Mouse (Mus musculus) R1 (cell line): ENCODE data around the gene Rere.

ENCODE experiments used
- DNase-seq: peaks from one replicate; pipeline ENCODE4 v3.0.0-alpha.2; 2018; ENCODE audit warnings: low read depth, low spot score

Gene Rere

DNA sequence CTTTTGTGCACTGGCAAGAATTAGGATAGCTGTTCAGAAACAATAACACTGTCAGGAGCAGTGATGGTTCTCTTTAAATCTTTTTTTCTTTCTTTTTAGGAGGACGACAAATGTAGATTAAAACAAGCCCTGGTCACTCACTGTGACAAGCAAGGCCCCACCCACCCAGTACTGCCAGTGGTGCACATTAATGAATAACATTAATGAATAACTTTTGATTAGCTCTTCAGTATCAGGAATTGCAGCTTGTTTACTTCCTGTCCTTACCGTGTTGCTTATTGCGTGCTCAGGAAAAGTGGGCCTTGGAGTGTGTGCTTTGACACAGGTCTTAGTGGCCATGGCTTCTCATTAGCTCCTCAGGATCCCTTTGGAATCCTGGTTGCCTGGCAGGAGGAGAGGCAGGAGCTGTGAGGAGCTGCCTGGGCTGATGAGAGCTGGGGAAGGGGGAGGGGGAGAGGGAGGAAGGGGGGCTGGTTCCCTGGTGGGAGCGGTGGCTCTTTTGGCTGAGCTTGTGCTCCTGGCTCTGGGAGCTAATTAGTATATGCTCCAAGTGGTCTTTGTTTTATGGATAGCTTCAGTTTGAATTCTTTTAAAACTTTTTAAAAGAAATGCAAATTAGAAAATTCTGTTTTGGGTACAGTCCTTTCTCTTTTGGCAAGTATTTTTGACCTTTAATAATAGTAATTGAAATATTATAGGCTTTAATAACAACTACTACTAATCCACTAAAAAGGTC lies 65.4 kb downstream of the Rere start:
- DNase-seq, result peak; percentile 42

GRCm38 (mm10) chr4:150347387-150347672 lies 65.9 kb downstream of the Rere start:
- peak; percentile 34 for DNase-seq

DNA sequence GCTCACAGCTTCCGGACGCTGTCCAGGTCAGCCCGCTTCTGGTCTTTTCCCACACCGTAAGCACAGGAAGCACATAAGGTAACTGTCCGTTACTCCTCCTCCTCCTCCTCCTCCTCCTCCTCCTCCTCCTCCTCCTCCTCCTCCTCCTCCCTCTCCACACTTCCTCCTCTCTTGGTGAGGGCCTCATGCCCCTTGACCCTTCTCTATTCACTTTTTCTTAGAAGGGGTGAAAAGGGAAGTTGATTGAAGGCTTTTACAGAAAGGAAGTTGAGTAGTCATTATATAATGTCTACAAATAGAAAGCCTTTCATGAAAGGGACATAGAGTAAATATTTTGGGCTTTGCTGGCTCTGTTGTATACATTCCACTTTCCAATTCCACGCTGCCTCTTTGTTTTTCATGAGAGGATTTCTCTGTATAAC lies 68.2 kb downstream of the Rere start:
- no peak for DNase-seq

- DNase-seq, result no peak
Measured at GRCm38 (mm10) chr4:150351419-150352075, 70.1 kb downstream of the Rere start.

DNA sequence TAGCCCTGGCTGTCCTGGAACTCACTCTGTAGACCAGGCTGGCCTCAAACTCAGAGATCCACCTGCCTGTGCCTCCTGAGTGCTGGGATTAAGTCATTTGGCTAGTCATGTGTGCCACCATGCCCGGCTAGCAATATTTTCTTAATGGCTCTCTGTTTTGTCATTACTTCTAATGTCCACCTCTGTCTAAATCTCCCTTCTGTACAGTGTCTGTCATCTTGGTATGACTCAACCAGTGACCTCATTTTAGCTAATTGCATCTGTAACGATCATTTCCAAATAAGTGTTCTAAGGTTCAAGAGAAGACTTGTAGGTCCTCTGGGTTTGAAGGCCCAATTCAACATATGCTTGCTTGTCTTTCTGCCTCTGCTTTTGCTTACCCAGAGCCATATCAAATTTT lies 71.3 kb downstream of the Rere start:
- DNase-seq, result no peak

DNA sequence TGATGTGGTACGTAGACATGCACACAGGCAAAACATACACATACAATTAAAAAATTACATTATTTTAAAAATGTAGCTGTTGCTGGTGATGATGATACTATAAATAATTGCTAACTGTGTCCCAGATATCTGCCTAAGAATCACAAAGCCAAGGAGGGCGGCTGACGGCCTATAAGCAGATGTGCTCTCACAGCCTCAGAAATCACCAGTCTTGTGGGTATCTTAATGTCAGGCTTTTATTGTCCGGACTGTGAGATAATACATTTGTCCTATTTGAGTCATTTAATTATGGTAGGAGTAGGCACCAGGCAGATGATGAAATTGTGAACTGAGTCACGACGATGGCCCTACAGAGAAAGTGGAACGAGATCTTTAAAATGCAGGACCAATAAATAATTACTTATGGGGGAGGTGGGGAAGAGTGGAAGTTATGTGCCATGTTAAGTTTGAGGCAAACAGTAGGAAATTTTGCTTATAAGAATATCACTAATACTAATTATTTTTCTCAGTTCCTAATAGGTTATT lies 72.0 kb downstream of the Rere start:
- no peak for DNase-seq

DNA sequence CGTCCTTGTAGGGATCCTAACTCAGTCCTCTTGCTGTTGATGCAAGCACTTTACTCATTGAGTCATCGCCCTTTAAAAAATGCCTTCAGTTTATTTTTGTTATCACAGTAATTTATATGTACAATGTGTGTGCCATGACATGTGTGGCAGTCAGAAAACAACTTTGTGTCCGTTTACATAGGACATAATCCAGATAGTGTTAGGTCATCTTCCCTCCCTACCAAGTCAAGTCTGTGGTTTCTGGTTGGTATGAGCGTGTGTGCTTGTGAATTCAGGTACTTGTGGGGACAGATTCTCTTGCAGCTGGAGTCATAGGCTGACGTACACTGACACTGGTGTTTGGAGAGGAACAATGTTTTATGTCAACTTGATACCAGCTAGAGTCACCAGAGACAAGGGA lies 74.4 kb downstream of the Rere start:
- no peak for DNase-seq

- no peak for DNase-seq
Measured at GRCm38 (mm10) chr4:150361986-150362691, 80.7 kb downstream of the Rere start.

- DNase-seq, result no peak
Measured at GRCm38 (mm10) chr4:150362858-150363257, 81.4 kb downstream of the Rere start.

- DNase-seq, result no peak
Measured at GRCm38 (mm10) chr4:150364786-150365185, 83.3 kb downstream of the Rere start.

DNA sequence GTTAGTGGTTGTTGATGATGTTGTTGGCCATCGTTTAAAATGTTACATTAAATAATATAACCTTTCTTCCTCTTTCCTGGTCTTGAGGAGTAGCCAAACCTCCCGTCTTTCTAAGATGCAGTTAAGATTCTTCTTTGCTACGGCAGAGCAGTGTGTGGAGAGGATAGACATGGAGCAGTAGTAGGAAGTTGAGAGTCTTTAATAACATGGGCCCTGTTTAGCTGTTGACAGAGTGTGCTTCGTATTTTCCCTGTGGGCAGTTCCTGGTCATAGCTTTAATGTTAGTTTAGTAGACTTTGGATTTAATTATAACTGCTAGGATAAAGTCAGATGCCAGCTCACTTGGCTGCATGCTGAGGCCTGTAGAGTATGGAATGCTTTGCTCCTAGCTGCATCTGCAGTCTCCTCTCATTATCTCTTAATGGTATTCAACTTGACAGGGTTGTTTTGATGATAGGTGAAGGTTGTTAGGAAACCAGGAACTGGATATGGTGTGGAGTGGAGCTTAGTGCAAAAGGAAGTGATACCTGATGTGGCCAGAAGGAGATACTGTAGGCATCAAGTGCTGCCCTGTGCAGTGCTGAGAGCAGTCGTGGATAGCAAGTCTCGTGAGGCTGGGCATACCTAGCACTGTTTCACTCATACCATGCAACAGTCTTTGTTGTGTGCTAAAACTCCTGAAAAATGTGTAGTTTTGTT lies 85.2 kb downstream of the Rere start:
- peak; percentile 68 for DNase-seq

DNA sequence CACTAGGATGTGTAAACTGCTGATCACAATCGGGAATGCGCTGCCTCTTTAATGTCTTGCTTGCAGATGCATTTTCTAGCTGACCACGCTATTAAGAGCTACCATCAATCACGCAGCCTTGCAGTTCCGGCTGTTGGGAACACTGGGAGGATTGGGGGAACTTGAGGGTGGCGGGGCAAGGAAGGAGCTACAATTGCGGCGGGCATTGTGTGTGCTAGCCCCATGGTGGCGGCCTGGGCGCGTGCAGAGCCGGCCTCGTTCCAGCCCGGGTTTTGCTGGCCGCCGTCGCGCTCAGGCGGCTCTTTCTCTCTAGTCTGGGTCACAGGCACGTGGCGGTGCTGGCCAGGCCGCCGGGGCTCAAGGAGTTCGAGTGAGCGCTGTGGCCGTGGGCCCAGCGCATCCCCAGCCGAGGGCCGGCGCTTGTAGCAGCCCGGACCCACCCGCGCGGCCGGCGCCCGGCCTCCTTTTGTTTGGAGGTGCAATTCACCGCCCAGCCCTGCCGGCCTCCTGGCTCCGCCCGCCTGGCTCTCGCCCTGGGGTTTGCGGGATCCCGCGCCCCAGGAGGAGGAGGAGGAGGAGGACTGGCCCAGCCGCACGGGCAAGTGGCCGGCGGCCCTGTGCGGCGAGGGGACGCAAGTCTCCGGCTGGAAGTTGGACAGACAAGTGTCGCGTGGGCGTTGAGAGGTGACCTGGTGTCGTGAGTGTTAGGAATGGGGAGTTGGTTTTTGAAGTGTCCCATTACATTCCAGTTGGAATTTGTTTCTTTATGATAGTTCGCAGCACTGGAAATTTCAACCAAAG lies 90.3 kb downstream of the Rere start:
- DNase-seq, result peak; percentile 81

GRCm38 (mm10) chr4:150372631-150373041 lies 91.2 kb downstream of the Rere start:
- DNase-seq, result no peak

- no peak for DNase-seq
Measured at GRCm38 (mm10) chr4:150373111-150374109, 92.0 kb downstream of the Rere start.

DNA sequence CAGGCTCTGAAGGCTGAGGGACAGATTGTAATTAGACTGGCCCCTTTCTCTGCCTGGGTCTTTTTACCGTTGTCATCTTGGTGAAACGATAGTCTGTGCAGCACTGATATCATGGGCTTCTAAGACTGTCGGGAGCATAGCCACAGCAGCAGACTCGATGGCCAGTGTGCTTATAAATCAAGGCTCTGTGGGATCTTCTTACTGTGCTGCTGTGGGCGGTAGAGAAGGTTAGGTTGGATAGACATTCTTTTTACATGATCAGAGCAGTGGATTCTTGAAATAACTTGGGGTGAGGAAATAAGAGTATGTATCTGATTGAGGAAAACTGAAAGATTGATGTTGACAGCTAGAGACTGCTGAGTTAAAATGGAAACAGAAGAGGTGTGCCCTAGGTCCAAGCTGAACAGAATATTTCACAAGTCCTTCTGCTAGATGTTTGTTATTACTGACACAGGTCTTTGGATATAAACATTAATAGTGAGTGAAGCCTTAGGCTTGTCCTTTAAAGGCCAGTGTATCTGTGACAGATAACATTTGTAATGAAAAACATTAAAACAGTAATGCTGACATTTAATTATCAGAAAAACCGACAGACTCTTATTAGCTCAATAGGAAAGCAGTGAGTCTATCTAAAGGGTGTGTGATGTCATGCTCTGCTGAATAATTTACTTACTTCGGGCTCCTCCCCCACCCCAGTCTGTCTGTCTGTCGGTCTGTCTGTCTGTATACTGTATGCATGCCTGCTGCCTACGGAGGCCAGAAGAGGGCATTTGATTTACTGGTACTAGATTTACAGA lies 93.4 kb downstream of the Rere start:
- no peak for DNase-seq

DNA sequence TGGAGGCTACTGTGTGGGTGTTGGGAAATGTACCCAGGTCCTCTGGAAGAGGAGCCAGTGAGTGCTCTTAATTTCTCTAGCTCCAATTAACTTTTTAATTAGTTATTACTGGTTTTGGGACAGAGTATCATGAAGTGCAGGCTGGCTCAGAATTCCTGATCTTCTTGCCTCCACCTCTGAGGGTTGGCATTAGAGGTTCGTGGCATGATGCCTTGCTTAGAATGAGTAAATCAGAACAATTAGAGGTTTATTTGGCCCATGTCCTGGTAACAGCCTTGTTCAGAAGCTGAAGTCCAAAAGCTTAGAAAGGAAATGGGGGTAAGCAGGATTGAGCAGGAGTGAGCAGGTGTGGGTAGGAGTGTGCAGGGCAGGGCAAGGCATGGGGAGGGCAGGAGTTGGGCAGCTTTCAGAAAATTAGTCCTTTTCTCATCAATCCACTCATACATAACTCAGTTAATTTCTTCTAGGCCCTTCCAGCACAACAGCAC lies 94.0 kb downstream of the Rere start:
- no peak for DNase-seq

DNA sequence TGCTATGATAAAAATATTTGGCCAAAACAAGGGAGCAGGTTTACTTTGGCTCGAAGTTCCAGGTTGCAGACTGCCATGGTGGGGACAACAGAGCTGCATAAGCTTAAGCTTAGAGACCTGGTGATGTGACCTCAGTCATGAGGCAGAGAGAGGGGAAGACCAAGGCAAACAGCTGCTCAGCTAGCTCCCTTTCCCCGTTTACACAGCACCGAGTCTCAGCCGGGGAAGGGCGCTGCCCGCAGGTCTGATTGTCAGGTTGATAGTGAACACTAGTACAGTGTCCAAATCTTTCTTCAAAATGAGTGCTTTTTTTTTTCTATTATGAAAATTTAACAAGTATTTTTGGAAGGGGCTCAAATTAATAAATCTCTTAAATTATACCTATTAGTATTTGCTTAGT lies 97.9 kb downstream of the Rere start:
- DNase-seq, result no peak

- no peak for DNase-seq
Measured at GRCm38 (mm10) chr4:150379772-150380171, 98.3 kb downstream of the Rere start.

- DNase-seq, result no peak
Measured at GRCm38 (mm10) chr4:150380273-150380672, 98.8 kb downstream of the Rere start.
